Mouse (Mus musculus) MEL (cell line): ENCODE results near the gene Lrrc4c.

Experiments
- CTCF ChIP-seq, 3 experiments: IDR thresholded peaks in 2 of 3; conservative IDR thresholded peaks in 1 of 3; 2 replicates each; pipeline ENCODE4 v1.5.1; 2011 to 2012; ENCODE audit warnings: low read length in 3 of 3, low read depth in 2 of 3, mild to moderate bottlenecking in 2 of 3, improper control_type of control experiment in 1 of 3, inconsistent platforms in 1 of 3, mixed read lengths in 1 of 3, moderate library complexity in 1 of 3; ENCODE audit not compliant: control insufficient read depth in 1 of 3, insufficient read depth in 1 of 3, poor library complexity in 1 of 3, severe bottlenecking in 1 of 3
- ETS1 ChIP-seq: IDR thresholded peaks from 2 replicates; pipeline ENCODE4 v1.6.1; 2012; ENCODE audit warnings: low read depth, mild to moderate bottlenecking, inconsistent platforms, low read length, improper control_type of control experiment, moderate library complexity
- GATA1 ChIP-seq: IDR thresholded peaks from 2 replicates; pipeline ENCODE4 v1.6.1; 2011; ENCODE audit warnings: low read depth, low read length, improper control_type of control experiment
- KAT2A ChIP-seq: conservative IDR thresholded peaks from 2 replicates; pipeline ENCODE4 v1.6.1; 2012; ENCODE audit warnings: low read depth, low read length, improper control_type of control experiment, inconsistent platforms
- MAX ChIP-seq: IDR thresholded peaks from 2 replicates; pipeline ENCODE4 v1.6.1; 2011; ENCODE audit warnings: low read length, improper control_type of control experiment
- MXI1 ChIP-seq: IDR thresholded peaks from 2 replicates; pipeline ENCODE4 v1.6.1; 2011; ENCODE audit warnings: mild to moderate bottlenecking, low read depth, low read length, improper control_type of control experiment
- NELFE ChIP-seq: IDR thresholded peaks from 2 replicates; pipeline ENCODE4 v1.6.1; 2011; ENCODE audit warnings: low read depth, low read length, improper control_type of control experiment
- POLR2A ChIP-seq, 2 experiments: IDR thresholded peaks; 2 replicates each; pipeline ENCODE4 v1.6.1; 2011 to 2012; ENCODE audit warnings: low read length in 2 of 2, mild to moderate bottlenecking in 2 of 2, control low read depth in 1 of 2, improper control_type of control experiment in 1 of 2, low read depth in 1 of 2, moderate library complexity in 1 of 2; ENCODE audit not compliant: control insufficient read depth in 1 of 2, insufficient read depth in 1 of 2, poor library complexity in 1 of 2
- POLR2AphosphoS2 ChIP-seq: IDR thresholded peaks from 2 replicates; pipeline ENCODE4 v1.6.1; 2011; ENCODE audit warnings: low read length, improper control_type of control experiment
- TCF12 ChIP-seq: IDR thresholded peaks from 2 replicates; pipeline ENCODE4 v1.6.1; 2014; ENCODE audit warnings: low read depth, mild to moderate bottlenecking, inconsistent platforms, low read length, improper control_type of control experiment, moderate library complexity
- USF1 ChIP-seq: IDR thresholded peaks from 2 replicates; pipeline ENCODE4 v1.6.1; 2014; ENCODE audit warnings: low read depth, mild to moderate bottlenecking, inconsistent platforms, low read length, improper control_type of control experiment, moderate library complexity
- ZC3H11A ChIP-seq: IDR thresholded peaks from 2 replicates; pipeline ENCODE4 v1.6.1; 2012; ENCODE audit warnings: low read depth, mild to moderate bottlenecking, inconsistent platforms, low read length, improper control_type of control experiment
- ZKSCAN1 ChIP-seq: IDR thresholded peaks from 2 replicates; pipeline ENCODE4 v1.6.1; 2012; ENCODE audit warnings: low read depth, mild to moderate bottlenecking, inconsistent platforms, low read length, improper control_type of control experiment, moderate library complexity

DNA sequence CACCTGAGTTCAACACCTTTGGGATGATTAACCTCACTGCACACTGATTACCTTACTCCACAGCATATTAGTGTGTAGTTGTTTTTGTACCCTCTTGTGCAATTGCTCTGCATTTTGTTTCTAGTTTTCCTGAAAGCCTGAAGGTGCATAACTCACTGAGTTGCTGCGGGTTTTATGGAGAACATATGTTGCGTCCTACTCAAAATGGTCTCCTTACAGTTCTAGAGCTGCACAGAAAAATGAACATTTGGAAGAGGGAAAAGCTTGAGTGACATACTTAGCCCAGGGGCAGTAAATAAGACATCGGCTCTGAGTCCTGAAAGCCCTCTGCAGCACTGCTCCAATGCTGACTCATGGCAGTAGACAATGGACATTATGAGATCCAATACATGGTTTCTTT, 727.7 kb downstream of the Lrrc4c start:
- TF ChIP-seq CTCF (IDR thresholded peaks at IDR 0.05 in 2 of 3, conservative IDR thresholded peaks at IDR 0.05 in 1 of 3; ENCODE audit: control insufficient read depth in 1 of 3, insufficient read depth in 1 of 3, low read depth in 2 of 3, low read length in 3 of 3, poor library complexity in 1 of 3, severe bottlenecking in 1 of 3) = no peak
- TF ChIP-seq TCF12 = no peak
- no peak for TF ChIP-seq GATA1
- TF ChIP-seq POLR2A (IDR thresholded peaks at IDR 0.05; ENCODE audit: control insufficient read depth in 1 of 2, insufficient read depth in 1 of 2, low read depth in 1 of 2, low read length in 2 of 2, poor library complexity in 1 of 2) = no peak
- no peak for TF ChIP-seq ZKSCAN1
- TF ChIP-seq POLR2AphosphoS2 = no peak
- no peak for TF ChIP-seq USF1
- TF ChIP-seq ETS1 = no peak
- TF ChIP-seq MXI1 = no peak
- TF ChIP-seq KAT2A = no peak
- TF ChIP-seq ZC3H11A = no peak
- no peak for TF ChIP-seq NELFE
- TF ChIP-seq MAX = no peak
